8 mouse cellular contexts compared by ENCODE assay signal in genomic region chr14:45602002-45602401, GRCm38 (mm10). TPM values are rescaled to one million over a fixed set of nuclear protein-coding genes. Genes with fewer than 3 reads are reported as not detected.
DNase-seq lines count a peak whose midpoint lies in the region; ATAC-seq and TF ChIP-seq lines count a peak whose summit lies in the region.

No protein-coding gene starts in this region.

- WGBS in kidney, adult 2 months = 62% methylated on average over 3 of the region's 3 CpGs
- WGBS in kidney, embryonic 15.5 days = 64% methylated on average over 3 of the region's 3 CpGs

- no peaks in the 10 kb centered on the region for H3K4me1 ChIP-seq in kidney, adult 2 months (ENCODE audit: control insufficient read depth, insufficient read depth, low read length)
- no peaks in the 10 kb centered on the region for H3K4me1 ChIP-seq in E14TG2a.4 (replicated peaks; ENCODE audit: low read depth, low read length)
- no peaks in the 10 kb centered on the region for H3K4me1 ChIP-seq in kidney, embryonic 15.5 days

- no peak overlapping the region for H3K9ac ChIP-seq in kidney, embryonic 15.5 days

- H3K27ac ChIP-seq in kidney, adult 2 months (ENCODE audit: insufficient read depth, low read depth, low read length) = no peak overlapping the region
- no peak overlapping the region for H3K27ac ChIP-seq in kidney, embryonic 15.5 days

- no peak for TF ChIP-seq CTCF in kidney, adult 2 months (conservative IDR thresholded peaks at IDR 0.05; ENCODE audit: insufficient read depth, insufficient read length, low read depth, low read length)
- peak; percentile 59 for TF ChIP-seq CTCF in E14TG2a.4 (conservative IDR thresholded peaks at IDR 0.05; ENCODE audit: low read length)

- no peak for ATAC-seq in kidney, embryonic 15.5 days (replicated peaks; ENCODE audit: low FRiP score)

- no peaks in the 10 kb centered on the region for H3K27me3 ChIP-seq in kidney, adult 2 months (replicated peaks; ENCODE audit: control insufficient read depth, insufficient read depth, low read length)
- no peaks in the 10 kb centered on the region for H3K27me3 ChIP-seq in E14TG2a.4 (ENCODE audit: insufficient read depth, low read length)
- H3K27me3 ChIP-seq in kidney, embryonic 15.5 days = no peaks in the 10 kb centered on the region

- H3K9me3 ChIP-seq in E14TG2a.4 (ENCODE audit: low read length) = no peaks in the 10 kb centered on the region
- no peaks in the 10 kb centered on the region for H3K9me3 ChIP-seq in kidney, embryonic 15.5 days (replicated peaks)

- H3K4me3 ChIP-seq in kidney, adult 2 months (ENCODE audit: insufficient read depth, low read depth, low read length) = no peak overlapping the region
- H3K4me3 ChIP-seq in E14TG2a.4 (replicated peaks; ENCODE audit: low read length) = no peak overlapping the region
- no peak overlapping the region for H3K4me3 ChIP-seq in kidney, embryonic 15.5 days (replicated peaks)

- DNase-seq in kidney, adult 2 months = peak; percentile 25
- DNase-seq in kidney, adult 18-20 months = no peak
- peak; percentile 47 for DNase-seq in brain, embryonic 18.5 days (ENCODE audit: low read depth, low spot score)
- DNase-seq in lung, postnatal 36 days = peak; percentile 42
- no peak for DNase-seq in adrenal gland, adult (ENCODE audit: inconsistent age in 2 of 2, low spot score in 1 of 2)
- no peak for DNase-seq in cerebellum, postnatal 25 days

- H3K4me2 ChIP-seq in kidney, embryonic 15.5 days = no peak overlapping the region

- TF ChIP-seq POLR2A in kidney, adult 2 months (IDR thresholded peaks at IDR 0.05; ENCODE audit: low read depth, low read length) = no peak

- H3K36me3 ChIP-seq in kidney, adult 2 months (ENCODE audit: control insufficient read depth, insufficient read depth, low read length) = peaks cover 1% of the 10 kb centered on the region; the same call in 1 of the 2 replicates
- H3K36me3 ChIP-seq in E14TG2a.4 (ENCODE audit: insufficient read depth, low read length) = peaks cover 28% of the 10 kb centered on the region
- peaks cover 16% of the 10 kb centered on the region for H3K36me3 ChIP-seq in kidney, embryonic 15.5 days

RNA-seq across cellular contexts. Expression of gene Ddhd1, which starts 55.9 kb away (rescaled TPM):
- polyA plus RNA-seq in kidney, adult 2 months (2012; rRNA removed) = 9.5 and 10.7 TPM in 2 replicates
- 5.6 and 7.8 TPM in 2 replicates for polyA plus RNA-seq in kidney, embryonic 15.5 days (2015; fragmentation: Nextera tagmentation; extraction: Ambion mirVana)

Comparison
In these comparisons a context has a peak if more than half of its experiments do, and no peak if none do; other contexts are left out.
1. DNase-seq: peak in kidney, adult 2 months (single experiment), brain, embryonic 18.5 days (single experiment) and lung, postnatal 36 days (single experiment); none in kidney, adult 18-20 months (single experiment), adrenal gland, adult (0 of 2) and cerebellum, postnatal 25 days (0 of 2).